ENCODE assay signal across 27 mouse cellular contexts in genomic region chr4:154673986-154674385, GRCm38 (mm10). TPM values are rescaled to one million over a fixed set of nuclear protein-coding genes. Genes with fewer than 3 reads are reported as not detected.
DNase-seq lines count a peak whose midpoint lies in the region; ATAC-seq lines count a peak whose summit lies in the region.
"Had no signal": no experiment of that assay in that cellular context is flagged by ENCODE, and none has a peak within 500 bp of the region (broad histone marks: within the 10 kb centered on the region; RNA-seq: fewer than 3 reads in every experiment).

No protein-coding gene starts in this region.

- 74% methylated on average over 4 of the region's 4 CpGs for WGBS in forebrain, embryonic 11.5 days
- 73% methylated on average over 4 of the region's 4 CpGs for WGBS in forebrain, embryonic 14.5 days
- 78% methylated on average over 4 of the region's 4 CpGs for WGBS in limb, embryonic 10.5 days

- no peak for ATAC-seq in forebrain, embryonic 11.5 days (replicated peaks; ENCODE audit: low FRiP score)
- ATAC-seq in forebrain, embryonic 14.5 days: no peak
- ATAC-seq: CD4-positive, CD25-positive, alpha-beta regulatory T cell, adult 4 months had no signal

- no peak overlapping the region for H3K27ac ChIP-seq in forebrain, embryonic 11.5 days (ENCODE audit: low read depth, low read length)
- H3K27ac ChIP-seq in forebrain, embryonic 14.5 days (ENCODE audit: low read depth, low read length): no peak overlapping the region
- H3K27ac ChIP-seq in limb, embryonic 10.5 days: peak overlapping the region; percentile 76
- H3K27ac ChIP-seq: embryonic facial prominence, embryonic 15.5 days; forebrain, embryonic 10.5 days; heart, embryonic 10.5 days; hindbrain, embryonic 13.5 days had no signal

- H3K9me3 ChIP-seq in forebrain, embryonic 11.5 days (ENCODE audit: control insufficient read depth, low read length): no peaks in the 10 kb centered on the region
- no peaks in the 10 kb centered on the region for H3K9me3 ChIP-seq in forebrain, embryonic 14.5 days (replicated peaks; ENCODE audit: control insufficient read depth, low read length)
- no peaks in the 10 kb centered on the region for H3K9me3 ChIP-seq in limb, embryonic 10.5 days (replicated peaks)
- H3K9me3 ChIP-seq: embryonic facial prominence, embryonic 15.5 days; forebrain, embryonic 10.5 days; heart, embryonic 10.5 days; hindbrain, embryonic 13.5 days had no signal

- H3K27me3 ChIP-seq in forebrain, embryonic 11.5 days (ENCODE audit: control insufficient read depth, insufficient read depth, low read length): no peaks in the 10 kb centered on the region
- H3K27me3 ChIP-seq in forebrain, embryonic 14.5 days (replicated peaks; ENCODE audit: control insufficient read depth, insufficient read depth, low read length): no peaks in the 10 kb centered on the region
- H3K27me3 ChIP-seq in limb, embryonic 10.5 days (ENCODE audit: low read depth, poor library complexity, severe bottlenecking): 0 out of 2 replicates have a peak, but pooled peaks cover 6% of the 10 kb centered on the region

- no peak overlapping the region for H3K4me3 ChIP-seq in forebrain, embryonic 11.5 days (ENCODE audit: low read depth, low read length)
- no peak overlapping the region for H3K4me3 ChIP-seq in forebrain, embryonic 14.5 days (ENCODE audit: low read depth, low read length)
- H3K4me3 ChIP-seq in limb, embryonic 10.5 days: no peak overlapping the region
- H3K4me3 ChIP-seq: embryonic facial prominence, embryonic 15.5 days; erythroblast, embryonic 14.5 days; heart, embryonic 10.5 days; hindbrain, embryonic 13.5 days had no signal

- no peaks in the 10 kb centered on the region for H3K36me3 ChIP-seq in forebrain, embryonic 11.5 days (ENCODE audit: control insufficient read depth, insufficient read depth, low read length)
- no peaks in the 10 kb centered on the region for H3K36me3 ChIP-seq in forebrain, embryonic 14.5 days (ENCODE audit: control insufficient read depth, insufficient read depth, low read length)
- no peaks in the 10 kb centered on the region for H3K36me3 ChIP-seq in limb, embryonic 10.5 days
- H3K36me3 ChIP-seq: embryonic facial prominence, embryonic 15.5 days; forebrain, embryonic 10.5 days; heart, embryonic 10.5 days; hindbrain, embryonic 13.5 days had no signal

- H3K9ac ChIP-seq in forebrain, embryonic 11.5 days (ENCODE audit: low read length): no peak overlapping the region
- H3K9ac ChIP-seq in forebrain, embryonic 14.5 days (ENCODE audit: low read length): no peak overlapping the region
- H3K9ac ChIP-seq: embryonic facial prominence, embryonic 15.5 days; hindbrain, embryonic 13.5 days had no signal

- no peak overlapping the region for H3K4me2 ChIP-seq in forebrain, embryonic 11.5 days (ENCODE audit: low read depth, low read length, severe bottlenecking)
- H3K4me2 ChIP-seq in forebrain, embryonic 14.5 days (ENCODE audit: low read length): no peak overlapping the region

- peak; percentile 42 for DNase-seq in forebrain, embryonic 11.5 days (ENCODE audit: low spot score)
- DNase-seq in forebrain, embryonic 14.5 days (ENCODE audit: low spot score): no peak
- peak; percentile 32 to 62 for DNase-seq in kidney, postnatal 25 days
- DNase-seq in kidney, postnatal 10 days: no peak
- DNase-seq in limb, embryonic 10.5 days (ENCODE audit: low spot score): no peak
- DNase-seq in testis, postnatal 10 days (ENCODE audit: low spot score): no peak
- DNase-seq in layer of hippocampus, postnatal 14 days (ENCODE audit: low spot score in 2 of 2): no peak
- DNase-seq: adrenal gland, adult 8-10 months had no signal

- no peaks in the 10 kb centered on the region for H3K4me1 ChIP-seq in forebrain, embryonic 11.5 days (replicated peaks; ENCODE audit: control insufficient read depth, insufficient read depth, low read length)
- H3K4me1 ChIP-seq in forebrain, embryonic 14.5 days (ENCODE audit: control insufficient read depth, insufficient read depth, low read length): peaks cover 4% of the 10 kb centered on the region; the same call in 1 of the 2 replicates
- peaks cover 75% of the 10 kb centered on the region for H3K4me1 ChIP-seq in limb, embryonic 10.5 days
- H3K4me1 ChIP-seq: heart, embryonic 10.5 days had no signal

RNA-seq across cellular contexts. Expression of gene Actrt2, which starts 6.3 kb away (rescaled TPM):
- not detected in 2 replicates for polyA plus RNA-seq in forebrain, embryonic 11.5 days (2014; fragmentation: Nextera tagmentation; extraction: Ambion mirVana)
- not detected in 2 replicates for polyA plus RNA-seq in forebrain, embryonic 14.5 days (2014; fragmentation: Nextera tagmentation; extraction: Ambion mirVana)
- polyA plus RNA-seq in limb, embryonic 10.5 days (2016; fragmentation: Nextera tagmentation; extraction: Ambion mirVana): not detected in 2 replicates
- not detected for total RNA-seq in layer of hippocampus, postnatal 14 days (2021)
- total RNA-seq: adrenal gland, adult 8-10 months; adrenal gland, postnatal 36 days; common myeloid progenitor, adult 5-6 weeks; ES-E14; gastrocnemius, postnatal 10 days; gastrocnemius, postnatal 4 days; heart, adult 18-20 months; heart, postnatal 10 days; hematopoietic stem cell, adult 5-6 weeks had no signal
- polyA plus RNA-seq: CD4-positive, CD25-positive, alpha-beta regulatory T cell, adult 4 months; cerebellum, adult 2 months; embryonic facial prominence, embryonic 11.5 days; embryonic facial prominence, embryonic 15.5 days; erythroblast, embryonic 14.5 days; forebrain, embryonic 10.5 days; forebrain, embryonic 16.5 days; frontal cortex, adult 2 months; heart, embryonic 10.5 days; heart, embryonic 14.5 days; hindbrain, embryonic 13.5 days had no signal

RNA-seq across cellular contexts. Expression of gene Prdm16, which starts 37.3 kb away (rescaled TPM):
- 44.7 and 49.3 TPM in 2 replicates for polyA plus RNA-seq in forebrain, embryonic 11.5 days (2014; fragmentation: Nextera tagmentation; extraction: Ambion mirVana)
- polyA plus RNA-seq in forebrain, embryonic 14.5 days (2014; fragmentation: Nextera tagmentation; extraction: Ambion mirVana): 20.6 and 25.0 TPM in 2 replicates
- polyA plus RNA-seq in limb, embryonic 10.5 days (2016; fragmentation: Nextera tagmentation; extraction: Ambion mirVana): 67.4 and 93.9 TPM in 2 replicates
- total RNA-seq in layer of hippocampus, postnatal 14 days (2021): 10 to 100 TPM; 12.0 to 15.3 TPM

Comparison
In these comparisons a context has a peak if more than half of its experiments do, and no peak if none do; other contexts are left out.
1. DNase-seq: peak in forebrain, embryonic 11.5 days (single experiment) and kidney, postnatal 25 days (2 of 2); none in forebrain, embryonic 14.5 days (single experiment), kidney, postnatal 10 days (single experiment), limb, embryonic 10.5 days (single experiment), testis, postnatal 10 days (single experiment) and layer of hippocampus, postnatal 14 days (0 of 2).